24 mouse cellular contexts compared by ENCODE assay signal in the genomic region with DNA sequence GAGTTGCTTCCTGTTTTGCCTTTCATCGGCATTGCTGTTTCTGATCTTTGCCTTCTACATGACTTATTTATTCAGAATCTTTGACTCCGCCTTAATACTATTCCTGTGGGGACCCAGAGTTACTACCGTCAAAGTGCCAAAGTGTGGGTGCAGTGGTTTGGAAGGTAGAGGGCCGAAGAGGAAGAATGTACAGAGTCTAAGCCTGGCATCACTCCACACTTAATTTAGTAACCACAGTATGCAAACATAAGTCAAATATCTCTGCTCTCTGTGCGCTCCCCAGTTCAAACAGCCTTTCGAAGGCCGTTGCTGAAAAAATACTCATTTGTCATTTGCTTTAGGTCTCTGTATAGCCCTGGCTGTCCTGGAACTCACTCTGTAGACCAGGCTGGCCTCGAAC.
"Had no signal": no experiment of that assay in that cellular context is flagged by ENCODE, and none has a peak within 500 bp of the region (broad histone marks: within the 10 kb centered on the region; RNA-seq: fewer than 3 reads in every experiment).

No protein-coding gene starts in this region.

- H3K27me3 ChIP-seq: lung, embryonic 15.5 days; midbrain, embryonic 13.5 days had no signal

- H3K27ac ChIP-seq: kidney, postnatal 0 days; layer of hippocampus, adult 2 months; limb, embryonic 10.5 days; limb, embryonic 13.5 days; liver, embryonic 12.5 days; liver, embryonic 15.5 days; lung, embryonic 15.5 days; midbrain, embryonic 10.5 days; midbrain, embryonic 13.5 days; stomach, postnatal 0 days had no signal

- DNase-seq: kidney, adult 2 months; kidney, postnatal 25 days; layer of hippocampus, adult 9-11 months; liver; lung, adult 18-20 months; lung, postnatal 10 days; lung, postnatal 36 days; right cerebral cortex, postnatal 14 days; right cerebral cortex, postnatal 4 days; spleen, adult 18-20 months; thymus, adult 18-20 months; thymus, postnatal 14 days had no signal

- ATAC-seq: liver, embryonic 12.5 days; midbrain, embryonic 13.5 days; midbrain, embryonic 16.5 days had no signal

- H3K4me1 ChIP-seq: limb, embryonic 10.5 days; limb, embryonic 13.5 days; liver, embryonic 12.5 days; liver, embryonic 15.5 days; lung, embryonic 15.5 days; midbrain, embryonic 10.5 days; midbrain, embryonic 13.5 days had no signal

- H3K4me3 ChIP-seq: layer of hippocampus, adult 2 months; limb, embryonic 10.5 days; limb, embryonic 13.5 days; liver, embryonic 12.5 days; liver, embryonic 15.5 days; lung, embryonic 15.5 days; megakaryocyte, embryonic 14.5 days; midbrain, embryonic 10.5 days; midbrain, embryonic 13.5 days had no signal

- H3K36me3 ChIP-seq: limb, embryonic 10.5 days; limb, embryonic 13.5 days; liver, embryonic 12.5 days; liver, embryonic 15.5 days; lung, embryonic 15.5 days; midbrain, embryonic 10.5 days; midbrain, embryonic 13.5 days had no signal
